Mouse (Mus musculus) midbrain, embryonic 12.5 days (tissue): Measurements from ENCODE around the gene Atf1. TPM values are rescaled to one million over a fixed set of nuclear protein-coding genes. Genes with fewer than 3 reads are reported as not detected.
A peak's percentile ranks its signal among the peaks of the same experiment; 100 is the strongest.
"Not testable (repeated sequence)": the region's sequence is repeated elsewhere in the genome, so short reads cannot be mapped to it uniquely, and the experiment has no call there.

ENCODE experiments used
- ATAC-seq: fragments of 200-750 bp; cut with Nextera tagmentation; 2 replicates; pipeline ENCODE4 v1.8.0; 2017; ENCODE audit warnings: low read depth, moderate TSS enrichment, moderate library complexity; ENCODE audit not compliant: low FRiP score
- H3K27ac ChIP-seq: fragments of 300-500 bp; sonication (generic); replicated peaks from 2 replicates; pipeline ENCODE4 v1.5.1; 2016; ENCODE audit warnings: mild to moderate bottlenecking
- H3K27me3 ChIP-seq: fragments of 300-500 bp; sonication (generic); 2 replicates; pipeline ENCODE4 v1.6.1; 2016; ENCODE audit warnings: mild to moderate bottlenecking
- H3K36me3 ChIP-seq: fragments of 300-500 bp; sonication (generic); 2 replicates; pipeline ENCODE4 v1.6.1; 2016
- H3K4me1 ChIP-seq: fragments of 300-500 bp; sonication (generic); 2 replicates; pipeline ENCODE4 v1.6.1; 2016
- H3K4me2 ChIP-seq: fragments of 300-500 bp; sonication (generic); replicated peaks from 2 replicates; pipeline ENCODE4 v1.6.1; 2016; ENCODE audit warnings: mild to moderate bottlenecking, moderate library complexity
- H3K4me3 ChIP-seq: fragments of 300-500 bp; sonication (generic); 2 replicates; pipeline ENCODE4 v1.5.1; 2016; ENCODE audit warnings: mild to moderate bottlenecking
- H3K9ac ChIP-seq: fragments of 300-500 bp; sonication (generic); replicated peaks from 2 replicates; pipeline ENCODE4 v1.6.1; 2016; ENCODE audit warnings: mild to moderate bottlenecking, moderate library complexity
- H3K9me3 ChIP-seq: fragments of 300-500 bp; sonication (generic); 2 replicates; pipeline ENCODE4 v1.6.1; 2016; ENCODE audit warnings: mild to moderate bottlenecking
- whole genome bisulfite sequencing: fragments of 180-500 bp; shearing (Covaris S2); methylation state at CpG from one replicate; pipeline ENCODE4 v1.1.7; 2016; 5-methylcytosine and 5-hydroxymethylcytosine counted together
- polyA plus RNA-seq: library from polyadenylated mRNA; unstranded; fragments of >200 nt; fragmentation: Nextera tagmentation; extraction: Ambion mirVana; gene quantifications from 2 replicates; pipeline ENCODE4 v1.2.1, GENCODE M21; 2016

Atf1 gene
- polyA plus RNA-seq, 1 experiment from 2014 or later, result 32.6 TPM

DNA sequence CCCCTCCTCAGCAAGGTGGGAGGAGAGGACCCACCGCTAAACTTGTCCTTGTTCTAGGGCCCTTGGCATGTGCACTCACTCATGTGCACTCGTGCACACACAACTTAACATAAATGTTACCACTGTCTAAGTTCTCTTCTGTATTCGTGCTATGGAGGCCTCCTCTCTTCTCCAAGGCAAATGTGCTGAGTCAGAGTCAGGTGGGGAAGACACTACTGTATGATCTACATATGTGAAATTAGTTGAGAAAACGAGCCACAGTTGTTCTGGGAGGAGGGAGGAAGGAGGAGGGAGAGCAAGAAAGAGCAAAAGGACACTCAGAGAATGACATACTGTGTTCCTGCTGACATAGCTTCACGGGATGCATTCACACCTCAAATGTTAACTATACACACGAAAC lies 72.9 kb downstream of the Atf1 start:
- 87% methylated on average over 6 of the region's 6 CpGs for WGBS
- Histone ChIP-seq H3K36me3 (no peaks in the 10 kb centered on the region), H3K9ac (no peak overlapping the region), H3K4me1 (peaks cover 7% of the 10 kb centered on the region; the same call in 1 of the 2 replicates), H3K9me3 (no peaks in the 10 kb centered on the region), H3K4me2 (no peak overlapping the region), H3K27me3 (no peaks in the 10 kb centered on the region), H3K4me3 (no peak overlapping the region), H3K27ac (no peak overlapping the region)
- ATAC-seq, result no peak

DNA sequence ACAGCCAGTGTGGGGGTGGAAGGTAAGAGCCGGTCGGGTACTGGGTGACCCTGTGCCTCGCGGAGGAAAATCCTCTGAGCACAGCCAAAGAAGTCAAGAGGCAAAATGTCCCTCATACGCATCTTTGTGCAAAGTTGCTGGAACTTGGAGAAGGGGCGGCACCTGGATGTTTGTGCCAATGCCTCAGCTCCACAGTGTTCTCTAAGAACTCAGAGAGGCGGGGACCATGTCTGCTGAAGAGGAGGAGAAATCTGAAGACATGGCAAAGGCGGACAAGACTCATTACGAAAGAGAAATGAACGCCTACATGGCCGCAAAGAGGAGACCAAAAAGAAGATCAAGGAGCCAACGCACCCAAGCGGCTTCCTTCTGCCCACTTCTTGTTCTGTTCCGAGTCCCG lies 73.9 kb downstream of the Atf1 start:
- no peak overlapping the region for H3K9ac ChIP-seq
- H3K27me3 ChIP-seq, result no peaks in the 10 kb centered on the region
- H3K4me3 ChIP-seq, result no peak overlapping the region
- no peak overlapping the region for H3K27ac ChIP-seq
- ATAC-seq, result no peak
- peaks cover 7% of the 10 kb centered on the region; the same call in 1 of the 2 replicates for H3K4me1 ChIP-seq
- no peak overlapping the region for H3K4me2 ChIP-seq
- H3K9me3 ChIP-seq, result no peaks in the 10 kb centered on the region
- no peaks in the 10 kb centered on the region for H3K36me3 ChIP-seq
- 69% methylated on average over 15 of the region's 15 CpGs for WGBS

DNA sequence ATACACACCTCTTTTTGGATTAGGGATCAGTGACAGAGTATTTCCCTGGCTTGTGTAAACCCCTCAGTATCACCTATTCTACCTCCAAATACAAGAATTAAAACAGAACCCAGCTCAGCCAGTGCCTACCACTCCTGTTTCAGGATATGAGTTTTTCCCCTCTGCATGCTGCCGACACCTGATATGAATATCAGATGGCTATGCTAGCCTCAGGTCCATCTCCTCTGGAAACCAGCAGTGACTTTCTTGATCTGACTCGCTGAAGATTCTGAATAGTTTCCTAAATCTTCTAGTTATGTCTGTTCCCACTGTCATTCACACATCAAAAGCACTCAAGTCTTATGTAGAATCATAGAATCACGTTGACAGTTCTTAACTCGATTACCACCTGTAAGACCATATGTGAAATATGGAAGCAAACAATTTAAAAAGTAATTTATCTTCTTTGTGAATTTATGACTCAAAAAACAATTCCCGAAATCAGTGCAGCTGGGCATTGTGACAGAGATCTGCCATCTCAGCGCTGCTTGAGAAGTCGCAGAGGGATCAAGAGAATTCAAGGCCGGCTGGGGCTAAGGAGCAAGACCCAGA lies 75.9 kb downstream of the Atf1 start:
- Histone ChIP-seq H3K4me1 (peaks cover 7% of the 10 kb centered on the region; the same call in 1 of the 2 replicates), H3K4me2 (peak overlapping the region; percentile 68), H3K9me3 (no peaks in the 10 kb centered on the region), H3K27ac (peak overlapping the region; percentile 85), H3K4me3 (peak overlapping the region; percentile 52; the same call in 1 of the 2 replicates), H3K27me3 (no peaks in the 10 kb centered on the region), H3K9ac (peak overlapping the region; percentile 65; the same call in 1 of the 2 replicates), H3K36me3 (no peaks in the 10 kb centered on the region)
- 55% methylated on average over 8 of the region's 8 CpGs for WGBS
- ATAC-seq, result no peak

DNA sequence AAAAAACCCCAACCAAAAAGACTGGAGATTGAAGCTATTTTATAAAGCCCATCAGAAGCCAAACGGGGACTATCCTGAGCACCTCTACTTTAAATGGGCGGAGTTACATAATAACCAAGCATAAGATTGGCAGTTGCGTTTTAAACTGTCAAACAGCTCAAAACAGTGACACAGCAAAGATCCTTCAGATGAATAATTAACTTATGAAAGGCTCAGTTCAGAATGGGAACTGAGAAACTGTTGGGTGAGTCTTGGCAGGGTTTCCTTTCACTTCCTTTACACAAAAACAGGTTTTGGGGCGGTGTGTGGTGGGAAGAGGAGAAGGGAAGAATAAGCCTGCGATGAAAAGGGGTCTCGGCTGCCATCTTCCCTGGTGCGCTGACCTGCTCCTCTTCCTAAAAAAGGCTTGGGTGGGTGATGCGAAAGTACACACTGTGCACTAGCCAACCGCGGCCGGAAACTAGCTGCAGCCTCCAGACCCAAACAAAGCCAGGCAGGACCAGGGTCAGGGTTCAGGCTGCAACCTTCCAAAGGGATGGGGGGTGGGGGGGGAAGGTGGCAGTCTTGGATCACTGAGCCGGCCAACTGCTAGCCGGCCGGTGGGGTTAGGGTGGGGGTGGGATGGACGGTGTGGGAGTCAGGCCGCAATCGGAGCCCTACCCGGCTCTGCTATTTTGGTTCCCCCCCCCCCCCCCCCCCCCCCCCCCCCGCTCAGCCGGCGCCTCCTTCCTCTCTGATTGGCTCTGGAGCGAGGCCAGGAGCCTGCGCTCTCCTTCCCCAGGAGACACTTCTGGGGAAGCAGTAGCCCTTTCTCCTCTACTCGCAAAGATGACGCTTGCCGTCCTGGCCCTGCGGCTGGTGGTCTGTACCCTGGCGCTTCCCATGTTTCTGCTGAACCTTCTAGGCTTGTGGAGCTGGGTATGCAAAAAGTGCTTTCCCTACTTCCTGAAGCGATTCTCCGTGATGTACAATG lies 76.7 kb downstream of the Atf1 start, which contains the start of gene Mettl7a1:
Mettl7a1 (plus strand) TSS at position 122 of the 973 bp plus-strand sequence.
- ATAC-seq, result peak; percentile 84
- H3K27ac ChIP-seq, result peak within 1 kb of the TSS; percentile 85
- H3K9ac ChIP-seq, result peak within 1 kb of the TSS; percentile 65
- 3% methylated on average over 21 of the region's 30 CpGs for WGBS
- H3K4me2 ChIP-seq, result peak within 1 kb of the TSS; percentile 68
- H3K9me3 ChIP-seq, result no peaks in the 10 kb centered on the region
- H3K4me3 ChIP-seq, result peak within 1 kb of the TSS; percentile 52
- H3K4me1 ChIP-seq, result peaks cover 7% of the 10 kb centered on the region; the same call in 1 of the 2 replicates
- H3K36me3 ChIP-seq, result no peaks in the 10 kb centered on the region
- no peaks in the 10 kb centered on the region for H3K27me3 ChIP-seq

DNA sequence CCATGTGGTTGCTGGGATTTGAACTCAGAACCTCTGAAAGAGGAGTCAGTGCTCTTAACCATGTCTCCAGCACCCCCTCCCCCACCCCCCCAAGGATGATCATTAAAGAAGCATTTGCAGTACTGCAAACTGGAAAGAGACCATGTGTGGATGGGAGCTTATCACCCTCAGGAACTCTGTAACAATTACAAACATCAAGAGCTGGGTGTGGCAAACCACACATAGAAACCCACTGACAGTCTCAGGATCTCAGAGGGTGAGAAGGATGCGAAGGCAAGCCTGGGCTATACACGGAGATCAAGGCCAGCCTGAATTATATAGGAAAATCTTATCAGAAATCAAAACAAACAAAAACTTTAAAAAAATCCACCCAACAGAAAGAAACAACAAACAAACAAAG lies 78.6 kb downstream of the Atf1 start:
- ATAC-seq, result no peak
- WGBS, result 90% methylated on average over 2 of the region's 2 CpGs
- Histone ChIP-seq H3K4me3 (no peak overlapping the region), H3K36me3 (no peaks in the 10 kb centered on the region), H3K4me2 (no peak overlapping the region), H3K9me3 (no peaks in the 10 kb centered on the region), H3K27me3 (no peaks in the 10 kb centered on the region), H3K4me1 (peaks cover 7% of the 10 kb centered on the region; the same call in 1 of the 2 replicates), H3K27ac (no peak overlapping the region), H3K9ac (no peak overlapping the region)

DNA sequence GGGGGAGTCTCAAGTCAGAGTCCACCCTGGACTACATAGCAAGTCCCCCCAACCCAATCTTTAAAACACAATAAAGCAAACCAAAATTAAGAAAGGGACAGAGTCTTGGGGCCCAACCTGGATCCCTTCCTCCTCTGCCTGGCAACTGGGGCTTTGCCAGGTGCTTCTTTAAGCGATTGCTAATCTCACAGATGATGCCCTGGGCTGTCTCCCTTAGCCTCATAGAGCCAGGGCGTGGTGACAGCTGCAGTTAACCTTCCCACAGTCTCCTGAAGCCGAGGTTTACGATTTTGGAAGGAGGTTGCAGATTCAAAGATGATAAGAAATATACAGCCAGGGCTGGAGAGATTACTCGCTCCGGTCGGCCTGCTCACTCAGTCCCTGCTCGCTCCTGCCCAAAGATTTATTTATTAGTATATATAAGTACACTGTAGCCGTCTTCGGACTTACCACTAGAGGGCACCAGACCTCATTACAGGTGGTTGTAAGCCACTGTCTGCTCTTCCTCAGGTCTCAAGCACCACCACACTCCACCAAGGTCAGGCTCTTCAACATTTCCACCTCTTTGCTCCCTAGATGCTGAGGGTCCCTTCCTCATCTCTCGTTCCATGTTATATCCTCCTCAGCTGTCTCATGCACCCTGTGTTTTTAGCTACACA lies 79.9 kb downstream of the Atf1 start:
- not testable (repeated sequence) for H3K4me1 ChIP-seq, H3K36me3 ChIP-seq, H3K9me3 ChIP-seq, H3K9ac ChIP-seq, H3K4me3 ChIP-seq, H3K27me3 ChIP-seq, H3K4me2 ChIP-seq, ATAC-seq, H3K27ac ChIP-seq
- 51% methylated on average over 11 of the region's 11 CpGs for WGBS

Other genes starting within 250 kb of the Atf1 start
- 26.6 and 28.4 TPM in 2 replicates for gene Dip2b, start 189.2 kb upstream of the Atf1 start, polyA plus RNA-seq
- not detected in 2 replicates for gene Tmprss12, start 53.0 kb downstream of the Atf1 start, polyA plus RNA-seq
- 4.5 and 4.7 TPM in 2 replicates for gene Mettl7a1, start 76.3 kb downstream of the Atf1 start, polyA plus RNA-seq
- gene Mettl7a3, start 107.1 kb downstream of the Atf1 start, polyA plus RNA-seq, result not detected in 2 replicates
- gene Methig1, start 125.3 kb downstream of the Atf1 start, polyA plus RNA-seq, result not detected in 2 replicates
- not detected in 2 replicates for gene Mettl7a2, start 125.4 kb downstream of the Atf1 start, polyA plus RNA-seq
- gene Higd1c, start 136.7 kb downstream of the Atf1 start, polyA plus RNA-seq, result not detected in 2 replicates
- 0.11 and 0.14 TPM in 2 replicates for gene Gm5475, start 194.3 kb downstream of the Atf1 start, polyA plus RNA-seq
- gene Slc11a2, start 197.3 kb downstream of the Atf1 start, polyA plus RNA-seq, result 22.6 and 22.8 TPM in 2 replicates
- gene Letmd1, start 241.2 kb downstream of the Atf1 start, polyA plus RNA-seq, result 42.2 and 46.2 TPM in 2 replicates